ENCODE assay signal across 14 mouse cellular contexts in genomic region chr2:167335066-167335465, GRCm38 (mm10). TPM values are rescaled to one million over a fixed set of nuclear protein-coding genes. Genes with fewer than 3 reads are reported as not detected.
DNase-seq lines count a peak whose midpoint lies in the region; ATAC-seq and TF ChIP-seq lines count a peak whose summit lies in the region.
"Had no signal": no experiment of that assay in that cellular context is flagged by ENCODE, and none has a peak within 500 bp of the region (broad histone marks: within the 10 kb centered on the region; RNA-seq: fewer than 3 reads in every experiment).

No protein-coding gene starts in this region.

- no peaks in the 10 kb centered on the region for H3K36me3 ChIP-seq in lung, embryonic 14.5 days (ENCODE audit: insufficient read depth)
- peaks cover 0 to 54% of the 10 kb centered on the region in 2 experiments; a peak in 2 of 4 replicates for H3K36me3 ChIP-seq in MEL (ENCODE audit: control insufficient read depth in 1 of 2, insufficient read depth in 2 of 2, low read length in 2 of 2)
- no peaks in the 10 kb centered on the region for H3K36me3 ChIP-seq in heart, embryonic 16.5 days (ENCODE audit: control insufficient read depth, insufficient read depth)
- no peaks in the 10 kb centered on the region for H3K36me3 ChIP-seq in hindbrain, embryonic 16.5 days (ENCODE audit: control insufficient read depth, insufficient read depth, low read length)
- H3K36me3 ChIP-seq in intestine, embryonic 16.5 days (ENCODE audit: control insufficient read depth, insufficient read depth, low read length), result no peaks in the 10 kb centered on the region
- H3K36me3 ChIP-seq: G1E; midbrain, embryonic 15.5 days had no signal

- peaks cover 24% of the 10 kb centered on the region for H3K4me1 ChIP-seq in lung, embryonic 14.5 days (ENCODE audit: insufficient read depth)
- H3K4me1 ChIP-seq in MEL (ENCODE audit: control insufficient read depth in 1 of 2, insufficient read depth in 2 of 2, low read length in 2 of 2), result peaks cover 40 to 60% of the 10 kb centered on the region in 2 experiments
- H3K4me1 ChIP-seq in heart, embryonic 16.5 days (ENCODE audit: control insufficient read depth, insufficient read depth, low read length), result peaks cover 33% of the 10 kb centered on the region
- H3K4me1 ChIP-seq in hindbrain, embryonic 16.5 days (ENCODE audit: control insufficient read depth, insufficient read depth, low read depth, low read length), result peaks cover 16% of the 10 kb centered on the region
- H3K4me1 ChIP-seq in intestine, embryonic 16.5 days (ENCODE audit: control insufficient read depth, insufficient read depth, low read length), result peaks cover 56% of the 10 kb centered on the region

- H3K4me3 ChIP-seq in lung, embryonic 14.5 days (ENCODE audit: low read depth, low read length), result no peak overlapping the region
- no peak overlapping the region for H3K4me3 ChIP-seq in MEL (ENCODE audit: control insufficient read depth in 1 of 2, insufficient read depth in 1 of 2, low read depth in 2 of 2, low read length in 2 of 2)
- H3K4me3 ChIP-seq in heart, embryonic 16.5 days (ENCODE audit: low read length), result no peak overlapping the region
- H3K4me3 ChIP-seq in hindbrain, embryonic 16.5 days (ENCODE audit: low read length), result no peak overlapping the region
- no peak overlapping the region for H3K4me3 ChIP-seq in intestine, embryonic 16.5 days (ENCODE audit: low read length)
- H3K4me3 ChIP-seq: midbrain, embryonic 15.5 days had no signal

- no peak overlapping the region for H3K4me2 ChIP-seq in lung, embryonic 14.5 days
- H3K4me2 ChIP-seq in heart, embryonic 16.5 days (ENCODE audit: low read depth, low read length), result no peak overlapping the region
- no peak overlapping the region for H3K4me2 ChIP-seq in hindbrain, embryonic 16.5 days (ENCODE audit: low read length)
- H3K4me2 ChIP-seq in intestine, embryonic 16.5 days (ENCODE audit: low read depth, low read length), result no peak overlapping the region
- H3K4me2 ChIP-seq: midbrain, embryonic 15.5 days had no signal

- TF ChIP-seq POLR2A in MEL (IDR thresholded peaks at IDR 0.05; ENCODE audit: control insufficient read depth in 1 of 2, insufficient read depth in 1 of 2, low read depth in 1 of 2, low read length in 2 of 2, poor library complexity in 1 of 2), result no peak

- no peak for TF ChIP-seq RAD21 in MEL (IDR thresholded peaks at IDR 0.05; ENCODE audit: low read depth, low read length)

- H3K9ac ChIP-seq in lung, embryonic 14.5 days, result no peak overlapping the region
- peak overlapping the region; percentile 47 for H3K9ac ChIP-seq in MEL (ENCODE audit: control insufficient read depth, low read depth, low read length, poor library complexity, severe bottlenecking)
- H3K9ac ChIP-seq in heart, embryonic 16.5 days (ENCODE audit: low read length), result no peak overlapping the region
- no peak overlapping the region for H3K9ac ChIP-seq in hindbrain, embryonic 16.5 days (ENCODE audit: low read depth, low read length)
- H3K9ac ChIP-seq in intestine, embryonic 16.5 days (ENCODE audit: low read depth, low read length), result no peak overlapping the region
- H3K9ac ChIP-seq: midbrain, embryonic 15.5 days had no signal

- 60% methylated on average over 9 of the region's 9 CpGs for WGBS in lung, embryonic 14.5 days
- 57% methylated on average over 9 of the region's 9 CpGs for WGBS in heart, embryonic 16.5 days
- WGBS in hindbrain, embryonic 16.5 days, result 83% methylated on average over 9 of the region's 9 CpGs
- WGBS in intestine, embryonic 16.5 days, result 78% methylated on average over 9 of the region's 9 CpGs

- no peaks in the 10 kb centered on the region for H3K27me3 ChIP-seq in lung, embryonic 14.5 days (ENCODE audit: insufficient read depth, low read length)
- no peaks in the 10 kb centered on the region for H3K27me3 ChIP-seq in MEL (ENCODE audit: control insufficient read depth in 1 of 2, insufficient read depth in 2 of 2, low read length in 2 of 2)
- no peaks in the 10 kb centered on the region for H3K27me3 ChIP-seq in heart, embryonic 16.5 days (ENCODE audit: control insufficient read depth, insufficient read depth, low read length)
- no peaks in the 10 kb centered on the region for H3K27me3 ChIP-seq in hindbrain, embryonic 16.5 days (replicated peaks; ENCODE audit: control insufficient read depth, insufficient read depth, low read length)
- no peaks in the 10 kb centered on the region for H3K27me3 ChIP-seq in intestine, embryonic 16.5 days (replicated peaks; ENCODE audit: control insufficient read depth, insufficient read depth, low read length)
- H3K27me3 ChIP-seq: midbrain, embryonic 15.5 days had no signal

- no peaks in the 10 kb centered on the region for H3K9me3 ChIP-seq in lung, embryonic 14.5 days (ENCODE audit: low read depth, low read length)
- no peaks in the 10 kb centered on the region for H3K9me3 ChIP-seq in MEL (replicated peaks; ENCODE audit: insufficient read depth, low read length)
- H3K9me3 ChIP-seq in heart, embryonic 16.5 days (replicated peaks; ENCODE audit: control insufficient read depth, low read length), result no peaks in the 10 kb centered on the region
- no peaks in the 10 kb centered on the region for H3K9me3 ChIP-seq in hindbrain, embryonic 16.5 days (ENCODE audit: control insufficient read depth, low read length)
- H3K9me3 ChIP-seq in intestine, embryonic 16.5 days (ENCODE audit: control insufficient read depth, low read length), result no peaks in the 10 kb centered on the region
- H3K9me3 ChIP-seq: G1E; midbrain, embryonic 15.5 days had no signal

- TF ChIP-seq CTCF in lung, embryonic 14.5 days (IDR thresholded peaks at IDR 0.05; ENCODE audit: low read depth), result no peak
- no peak for TF ChIP-seq CTCF in MEL (IDR thresholded peaks at IDR 0.05 in 2 of 3, conservative IDR thresholded peaks at IDR 0.05 in 1 of 3; ENCODE audit: control insufficient read depth in 1 of 3, insufficient read depth in 1 of 3, low read depth in 2 of 3, low read length in 3 of 3, poor library complexity in 1 of 3, severe bottlenecking in 1 of 3)

- ATAC-seq in lung, embryonic 14.5 days (ENCODE audit: insufficient read depth), result no peak
- no peak for ATAC-seq in heart, embryonic 16.5 days (replicated peaks; ENCODE audit: extremely low read depth, insufficient read depth, low FRiP score)
- peak; percentile 85 for ATAC-seq in monocyte, adult 5-6 weeks (replicated peaks; ENCODE audit: insufficient number of reproducible peaks, low FRiP score, low TSS enrichment, poor library complexity, severe bottlenecking)
- no peak for ATAC-seq in hindbrain, embryonic 16.5 days
- no peak for ATAC-seq in intestine, embryonic 16.5 days
- ATAC-seq: forebrain, embryonic 16.5 days; midbrain, embryonic 15.5 days had no signal

- no peaks in the 10 kb centered on the region; the same call in 1 of the 2 replicates for H3K79me2 ChIP-seq in MEL (ENCODE audit: control insufficient read depth, insufficient read depth, low read length, poor library complexity)

- peak; percentile 53 for DNase-seq in lung, embryonic 14.5 days
- DNase-seq in lung, postnatal 10 days, result no peak
- peak; percentile 84 for DNase-seq in MEL (ENCODE audit: low read depth, low spot score)
- no peak for DNase-seq in right cerebral cortex, adult 18-20 months
- DNase-seq: kidney, adult 11 months; kidney, postnatal 4 days; right cerebral cortex, postnatal 4 days had no signal

- no peak overlapping the region for H3K27ac ChIP-seq in lung, embryonic 14.5 days (ENCODE audit: low read depth)
- peak overlapping the region; percentile 88 for H3K27ac ChIP-seq in MEL (ENCODE audit: control insufficient read depth, low read depth, low read length)
- 0 out of 2 replicates have a peak overlapping the region, but pooled peaks have one; percentile 4 for H3K27ac ChIP-seq in heart, embryonic 16.5 days (ENCODE audit: low read length)
- no peak overlapping the region for H3K27ac ChIP-seq in hindbrain, embryonic 16.5 days (ENCODE audit: low read depth, low read length)
- no peak overlapping the region for H3K27ac ChIP-seq in intestine, embryonic 16.5 days (ENCODE audit: low read length)
- H3K27ac ChIP-seq: midbrain, embryonic 15.5 days had no signal

- TF ChIP-seq EP300 in MEL (IDR thresholded peaks at IDR 0.05; ENCODE audit: low read depth in 1 of 2, low read length in 2 of 2), result peak; percentile 50 to 58

TF ChIP-seq in MEL, 35 proteins besides CTCF, POLR2A, EP300 and RAD21:
- TF ChIP-seq NRF1 (IDR thresholded peaks at IDR 0.05; ENCODE audit: insufficient read depth, low read depth, low read length, poor library complexity, severe bottlenecking) (no peak), GATA1 (IDR thresholded peaks at IDR 0.05; ENCODE audit: low read depth, low read length) (peak; percentile 35; the same call in 1 of the 2 replicates), GABPA (IDR thresholded peaks at IDR 0.05; ENCODE audit: low read depth, low read length) (no peak), MAX (IDR thresholded peaks at IDR 0.05; ENCODE audit: low read length) (0 out of 2 replicates have a peak, but pooled peaks have one; percentile 45), ETS1 (IDR thresholded peaks at IDR 0.05; ENCODE audit: low read depth, low read length) (peak; percentile 61), MYC (IDR thresholded peaks at IDR 0.05; ENCODE audit: low read depth, low read length) (0 out of 2 replicates have a peak, but pooled peaks have one; percentile 56), TCF12 (IDR thresholded peaks at IDR 0.05; ENCODE audit: low read depth, low read length) (peak; percentile 25; the same call in 1 of the 2 replicates), POLR2AphosphoS2 (IDR thresholded peaks at IDR 0.05; ENCODE audit: low read length) (no peak), E2F4 (IDR thresholded peaks at IDR 0.05; ENCODE audit: borderline replicate concordance, low read depth, low read length) (no peak)

RNA-seq across cellular contexts. Expression of gene B4galt5, which starts 13.9 kb away (rescaled TPM):
- 20.5 and 24.1 TPM in 2 replicates for polyA plus RNA-seq in lung, embryonic 14.5 days (2014; fragmentation: Nextera tagmentation; extraction: Ambion mirVana)
- 4.6 TPM in 2 replicates for total RNA-seq in MEL (2012; rRNA removed)
- polyA plus RNA-seq in MEL (2012; ENCODE audit: insufficient read depth in 1 of 2, insufficient read length in 2 of 2, low read depth in 1 of 2, low replicate concordance in 2 of 2, missing spikeins in 1 of 2), result 10 to 100 TPM in 1 of 2 experiments, 1 to 10 TPM in 1; 6.5 to 34.4 TPM
- polyA plus RNA-seq in heart, embryonic 16.5 days (2015; fragmentation: Nextera tagmentation; extraction: Ambion mirVana), result 8.1 and 8.3 TPM in 2 replicates
- 107 to 198 TPM (median 140 TPM) in 3 replicates for total RNA-seq in monocyte, adult 5-6 weeks (2017)
- 19.7 and 22.6 TPM in 2 replicates for polyA plus RNA-seq in hindbrain, embryonic 16.5 days (2015; fragmentation: Nextera tagmentation; extraction: Ambion mirVana)
- 7.2 and 8.1 TPM in 2 replicates for polyA plus RNA-seq in intestine, embryonic 16.5 days (2015; fragmentation: Nextera tagmentation; extraction: Ambion mirVana)

Comparison
In these comparisons a context has a peak if more than half of its experiments do, and no peak if none do; other contexts are left out.
1. DNase-seq: peak in lung, embryonic 14.5 days (single experiment) and MEL (single experiment); none in lung, postnatal 10 days (single experiment) and right cerebral cortex, adult 18-20 months (single experiment).
2. H3K27ac ChIP-seq: peak in MEL (single experiment) and heart, embryonic 16.5 days (single experiment); none in lung, embryonic 14.5 days (single experiment), hindbrain, embryonic 16.5 days (single experiment) and intestine, embryonic 16.5 days (single experiment).